Mouse (Mus musculus): ENCODE data around the gene Kdm5d.

DNA sequence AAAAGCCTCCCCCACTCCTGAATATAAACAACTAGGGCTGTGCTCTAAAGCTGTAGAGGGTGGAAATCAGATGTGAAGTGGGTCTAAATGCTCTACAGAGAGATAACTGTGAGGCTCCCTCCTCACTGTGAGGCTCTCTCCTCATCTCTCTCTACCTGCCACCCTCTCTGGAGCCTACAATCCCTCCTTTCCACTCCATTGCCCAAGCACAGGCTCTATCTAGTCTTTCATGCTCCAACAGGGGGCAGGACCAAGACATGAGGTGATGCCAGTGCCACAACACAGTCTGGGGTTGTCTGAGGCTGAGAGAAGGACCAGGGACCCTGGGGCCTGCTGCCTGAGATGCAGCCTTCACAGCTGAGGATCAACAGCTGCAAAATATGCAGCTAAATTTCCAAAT, 25.2 kb upstream of the Kdm5d start:
- TF ChIP-seq CTCF (conservative IDR thresholded peaks at IDR 0.05; ENCODE audit: insufficient read depth, insufficient read length, low read depth, low read length), result no peak
- no peak for TF ChIP-seq POLR2A (IDR thresholded peaks at IDR 0.05; ENCODE audit: low read depth, low read length)

Data from kidney, adult 2 months (tissue).